Mouse (Mus musculus) urinary bladder, postnatal 14 days (tissue): ENCODE data around the gene Cnot10.
"Not testable (repeated sequence)": the region's sequence is repeated elsewhere in the genome, so short reads cannot be mapped to it uniquely, and the experiment has no call there.

Experiments used
- DNase-seq: peaks from one replicate; pipeline ENCODE4 v3.0.0; 2021; ENCODE audit warnings: low spot score

Cnot10 gene

GRCm38 (mm10) chr9:114649371-114649770, 9.4 kb upstream of the Cnot10 start:
- no peak for DNase-seq

DNA sequence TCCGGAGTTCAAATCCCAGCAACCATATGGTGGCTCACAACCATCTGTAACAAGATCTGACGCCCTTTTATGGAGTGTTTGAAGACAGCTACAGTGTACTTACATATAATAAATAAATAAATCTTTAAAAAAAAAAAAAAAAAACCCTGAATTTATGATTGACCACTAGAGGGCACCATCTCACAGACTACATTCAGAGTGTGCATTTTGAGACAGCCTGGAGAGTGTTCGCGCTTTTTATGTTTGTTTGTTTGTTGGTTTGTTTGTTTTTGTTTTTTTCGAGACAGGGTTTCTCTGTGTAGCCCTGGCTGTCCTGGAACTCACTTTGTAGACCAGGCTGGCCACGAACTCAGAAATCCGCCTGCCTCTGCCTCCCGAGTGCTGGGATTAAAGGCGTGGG, 8.5 kb upstream of the Cnot10 start:
- not testable (repeated sequence) for DNase-seq

GRCm38 (mm10) chr9:114647506-114648432, 7.8 kb upstream of the Cnot10 start:
- DNase-seq = no peak

- DNase-seq = no peak
Observed at GRCm38 (mm10) chr9:114646556-114647505, 6.8 kb upstream of the Cnot10 start.

GRCm38 (mm10) chr9:114639186-114639748, 717 bp downstream of the Cnot10 start:
- DNase-seq = peak; percentile 4

DNA sequence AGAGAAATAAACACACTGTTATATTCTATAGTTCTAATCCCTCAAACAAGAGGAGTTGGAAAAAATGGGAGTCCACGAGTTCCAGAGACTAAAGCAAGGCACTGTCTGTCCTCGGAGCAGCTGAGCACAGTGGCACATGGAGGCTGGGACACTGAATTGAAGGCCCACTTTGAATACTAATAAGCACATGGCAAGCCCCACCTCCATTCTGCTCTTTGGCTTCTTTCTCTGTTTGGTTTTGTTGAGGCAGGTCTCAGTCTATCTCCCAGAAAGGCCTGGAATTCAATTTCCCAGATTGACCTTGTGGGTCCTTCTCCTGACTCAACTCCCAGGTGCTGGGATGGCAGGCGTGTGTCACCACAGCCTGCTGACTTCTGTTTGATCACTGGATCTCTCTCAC, 3.2 kb downstream of the Cnot10 start:
- no peak for DNase-seq

- DNase-seq = no peak
Observed at GRCm38 (mm10) chr9:114636150-114636549, 3.8 kb downstream of the Cnot10 start.

DNA sequence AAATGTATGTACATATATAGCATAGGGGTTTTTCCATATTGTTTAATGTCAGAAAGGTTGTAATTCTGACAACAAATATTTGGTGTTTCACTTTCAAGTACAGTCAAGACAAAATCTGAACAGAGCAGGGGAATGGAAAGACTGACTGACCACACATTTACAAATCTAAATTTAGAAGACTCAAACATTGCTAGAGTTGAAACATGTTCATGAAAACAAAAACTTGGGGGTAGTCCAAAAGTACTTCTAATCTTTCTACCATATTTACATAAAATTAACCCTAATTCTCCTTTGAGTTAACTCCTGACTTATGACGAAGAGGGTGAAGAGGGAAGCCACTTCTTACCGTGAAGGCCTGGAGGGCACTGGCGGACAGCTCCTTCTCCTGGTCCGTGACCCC, 7.7 kb downstream of the Cnot10 start:
- DNase-seq = no peak

GRCm38 (mm10) chr9:114626726-114627125, 13.3 kb downstream of the Cnot10 start:
- no peak for DNase-seq

- DNase-seq = no peak
Observed at GRCm38 (mm10) chr9:114624178-114624577, 15.8 kb downstream of the Cnot10 start.

DNA sequence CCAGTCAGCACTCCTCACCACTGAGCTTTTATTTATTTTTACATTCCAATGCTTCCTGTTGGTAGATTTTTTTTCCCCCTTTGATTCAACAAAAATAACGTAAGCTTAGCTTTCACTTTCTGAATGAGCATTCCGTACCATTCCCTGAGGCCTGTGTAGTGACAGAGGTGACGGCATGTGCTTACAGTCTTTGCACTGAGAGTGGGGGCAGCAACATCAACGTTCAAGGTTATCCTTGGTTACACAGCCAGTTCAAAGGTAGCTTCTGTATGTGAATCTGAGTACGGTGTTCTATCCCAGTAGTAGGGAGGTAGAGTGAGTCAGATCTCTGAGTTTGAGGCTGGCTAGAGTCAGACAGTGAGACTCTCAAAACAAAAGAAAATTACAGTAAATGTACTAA, 18.8 kb downstream of the Cnot10 start:
- DNase-seq = no peak

GRCm38 (mm10) chr9:114614176-114614953, 25.6 kb downstream of the Cnot10 start:
- DNase-seq = no peak

GRCm38 (mm10) chr9:114613026-114613425, 27.0 kb downstream of the Cnot10 start:
- DNase-seq = no peak

- DNase-seq = no peak
Observed at GRCm38 (mm10) chr9:114612566-114612965, 27.4 kb downstream of the Cnot10 start.

GRCm38 (mm10) chr9:114610266-114610665, 29.7 kb downstream of the Cnot10 start:
- DNase-seq = no peak

DNA sequence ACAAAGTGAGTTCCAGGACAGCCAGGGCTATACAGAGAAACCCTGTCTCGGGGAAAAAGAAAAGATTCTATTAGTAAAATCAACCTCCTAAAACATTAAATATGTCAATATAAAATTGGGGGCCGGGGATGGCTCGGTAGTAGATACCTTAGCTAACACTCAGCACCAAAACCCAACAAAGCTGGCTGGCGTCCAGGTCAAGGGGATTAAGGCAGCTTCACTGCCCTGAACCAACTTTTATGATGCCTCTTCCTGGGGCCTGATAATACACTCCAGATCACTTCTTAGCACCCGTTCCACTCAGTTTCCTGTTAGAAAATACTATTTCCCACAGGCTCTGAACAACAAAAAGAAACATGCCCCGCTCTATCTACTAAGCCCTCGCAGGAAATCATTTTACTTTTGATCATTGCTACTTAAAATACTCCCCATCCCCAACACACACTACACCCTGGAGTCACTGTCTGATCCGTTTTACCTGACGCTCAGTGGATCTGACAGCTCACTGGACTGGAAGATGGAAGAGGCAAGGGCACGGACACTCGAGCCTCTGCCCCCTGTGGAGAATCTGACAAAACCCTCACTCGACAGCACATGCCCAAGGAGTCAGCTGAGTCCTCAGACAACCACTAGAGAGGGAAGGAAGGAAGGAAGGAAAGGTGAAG, 36.0 kb downstream of the Cnot10 start:
- no peak for DNase-seq

DNA sequence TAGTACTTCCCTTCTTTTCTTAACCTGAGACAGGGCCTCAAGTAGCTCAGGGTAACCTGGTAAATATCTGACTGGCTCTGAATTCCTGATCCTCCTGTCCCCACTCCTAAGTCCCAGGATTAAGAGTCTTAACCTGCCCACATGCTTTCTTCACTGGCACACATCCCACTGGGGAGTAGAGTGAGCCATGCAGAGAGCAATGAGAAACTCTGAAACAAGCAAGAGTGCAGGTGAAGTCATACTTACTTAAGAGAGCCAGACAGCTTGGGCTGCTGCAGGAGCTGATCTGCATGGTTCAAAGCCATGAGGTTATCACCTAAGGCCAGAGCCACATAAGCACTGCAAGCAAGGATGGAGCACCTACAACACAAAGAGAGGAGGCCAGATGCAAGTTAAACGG, 38.9 kb downstream of the Cnot10 start:
- no peak for DNase-seq

DNA sequence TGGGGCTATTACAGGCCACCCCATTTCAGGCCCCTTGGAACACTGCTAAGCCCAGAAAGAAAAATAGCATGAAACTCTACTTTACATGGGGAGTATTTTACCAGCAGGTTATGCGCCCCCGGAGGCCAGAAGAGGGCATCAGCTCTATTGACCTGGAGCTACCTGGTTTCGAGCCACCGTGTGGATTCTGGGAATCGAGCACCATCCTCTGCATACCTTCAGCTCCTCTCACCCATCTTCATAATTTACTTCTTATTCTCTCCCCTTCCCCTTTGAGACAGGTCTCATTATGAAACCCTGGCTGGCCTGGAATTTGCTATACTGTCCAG, 55.0 kb downstream of the Cnot10 start:
- DNase-seq = no peak

- DNase-seq = no peak
Observed at GRCm38 (mm10) chr9:114584183-114585016, 55.6 kb downstream of the Cnot10 start.

GRCm38 (mm10) chr9:114583812-114584182, 56.2 kb downstream of the Cnot10 start:
- DNase-seq = peak; percentile 78
